Mouse (Mus musculus) neutrophil, adult 65 days (primary cell): ENCODE measurements around the gene Cblc. TPM values are rescaled to one million over a fixed set of nuclear protein-coding genes. Genes with fewer than 3 reads are reported as not detected.

Experiments
- total RNA-seq: library from RNA; stranded (reverse); gene quantifications from 2 replicates; pipeline ENCODE4 v1.2.4, GENCODE M21; 2023

Cblc gene
- total RNA-seq: 0.39 TPM in 1 of 2 replicates, not detected in the other

DNA sequence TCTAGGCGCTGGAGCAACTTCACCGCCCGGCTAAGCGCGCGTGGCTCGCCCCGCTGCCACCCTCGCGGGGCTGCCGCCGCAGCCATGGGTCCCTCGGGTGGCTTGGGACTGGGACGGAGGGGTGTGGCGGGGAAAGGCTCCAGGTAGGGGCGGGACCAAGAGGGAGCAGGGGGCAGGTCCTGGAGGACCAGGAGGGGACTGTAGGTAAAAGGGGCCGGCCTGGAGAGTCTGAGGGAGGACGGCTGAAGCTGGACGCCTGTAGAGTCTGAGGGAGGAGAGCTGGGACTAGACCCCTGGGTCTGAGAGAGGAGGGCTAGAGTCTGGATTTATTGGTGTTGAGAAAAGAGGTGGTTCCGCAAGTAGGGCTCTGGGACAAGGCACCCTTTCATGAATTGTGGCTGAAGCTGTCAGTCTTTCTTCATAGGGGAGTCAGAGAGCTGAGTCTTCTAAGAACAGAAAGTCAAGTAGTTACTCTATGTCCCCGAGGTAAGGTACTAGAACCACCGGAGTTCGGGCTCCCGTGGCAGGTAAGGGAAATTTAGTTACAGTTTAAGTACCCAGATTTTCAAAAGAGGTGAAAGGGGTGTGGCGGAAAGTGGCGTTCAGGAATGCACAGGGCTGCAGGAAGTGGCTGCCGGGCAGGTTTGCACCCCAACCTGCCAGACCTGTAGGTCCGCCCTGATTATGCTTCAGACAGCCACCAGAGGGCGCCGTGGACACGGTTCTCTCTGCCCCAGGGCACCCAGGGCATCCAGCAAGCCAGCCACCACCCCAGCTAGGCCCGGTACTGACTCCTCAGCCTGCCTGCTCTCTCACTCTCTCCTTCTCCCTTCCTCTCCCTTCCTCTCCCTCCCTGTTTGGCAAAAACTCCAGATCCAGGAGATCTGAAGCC is at the start of gene Cblc:
TSS of gene Cblc (minus strand) at position 113 of the 892 bp plus-strand sequence.

DNA sequence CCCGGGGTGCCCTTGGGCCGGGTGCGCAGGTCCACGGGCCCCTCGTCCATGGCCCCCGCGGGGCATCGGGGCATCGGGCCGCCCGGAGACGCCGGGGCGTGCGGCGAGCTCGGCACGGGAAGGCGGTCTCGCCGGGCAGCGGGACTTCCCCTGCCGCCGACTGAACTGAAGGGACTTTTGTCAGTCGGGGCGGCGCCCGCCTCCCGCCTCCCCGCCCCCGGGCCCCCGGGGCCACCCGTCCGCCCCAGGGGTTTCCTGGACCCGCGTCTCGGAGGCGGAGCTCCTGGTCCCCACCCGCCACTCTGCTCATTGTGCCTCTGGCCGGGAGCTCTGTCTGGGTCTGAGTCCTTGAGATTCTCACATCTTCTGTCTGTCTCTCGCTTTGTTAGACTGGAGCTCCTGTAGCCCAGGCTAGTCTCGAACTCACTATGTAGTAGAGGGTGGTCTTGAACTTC is 26.0 kb upstream of the Cblc start, which contains the start of gene Bcl3:
TSS of gene Bcl3 (minus strand) at position 167 of the 455 bp plus-strand sequence.

DNA sequence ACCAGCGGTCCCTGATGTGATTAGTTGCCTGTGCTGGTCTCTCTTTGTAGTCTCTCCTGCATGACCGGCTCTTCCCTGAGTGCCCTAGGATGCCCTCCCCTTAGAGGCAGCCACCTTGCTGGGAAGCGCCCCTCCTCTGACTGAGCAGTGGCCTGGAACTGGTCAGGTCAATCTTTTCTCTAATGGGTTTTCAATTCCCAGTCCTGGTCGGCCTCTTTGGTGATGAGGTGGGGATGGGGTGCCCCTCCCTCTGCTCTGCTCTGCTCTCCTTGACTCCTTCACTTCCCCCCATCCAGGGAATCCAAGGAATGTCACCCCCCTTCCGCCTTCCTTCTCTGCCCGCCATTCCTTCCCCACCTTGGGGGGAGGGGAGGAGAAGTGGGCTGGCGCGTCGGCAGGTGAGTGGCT is 25.6 kb downstream of the Cblc start, which contains the start of gene Bcam:
TSS of gene Bcam (minus strand) at position 33 of the 408 bp plus-strand sequence.

DNA sequence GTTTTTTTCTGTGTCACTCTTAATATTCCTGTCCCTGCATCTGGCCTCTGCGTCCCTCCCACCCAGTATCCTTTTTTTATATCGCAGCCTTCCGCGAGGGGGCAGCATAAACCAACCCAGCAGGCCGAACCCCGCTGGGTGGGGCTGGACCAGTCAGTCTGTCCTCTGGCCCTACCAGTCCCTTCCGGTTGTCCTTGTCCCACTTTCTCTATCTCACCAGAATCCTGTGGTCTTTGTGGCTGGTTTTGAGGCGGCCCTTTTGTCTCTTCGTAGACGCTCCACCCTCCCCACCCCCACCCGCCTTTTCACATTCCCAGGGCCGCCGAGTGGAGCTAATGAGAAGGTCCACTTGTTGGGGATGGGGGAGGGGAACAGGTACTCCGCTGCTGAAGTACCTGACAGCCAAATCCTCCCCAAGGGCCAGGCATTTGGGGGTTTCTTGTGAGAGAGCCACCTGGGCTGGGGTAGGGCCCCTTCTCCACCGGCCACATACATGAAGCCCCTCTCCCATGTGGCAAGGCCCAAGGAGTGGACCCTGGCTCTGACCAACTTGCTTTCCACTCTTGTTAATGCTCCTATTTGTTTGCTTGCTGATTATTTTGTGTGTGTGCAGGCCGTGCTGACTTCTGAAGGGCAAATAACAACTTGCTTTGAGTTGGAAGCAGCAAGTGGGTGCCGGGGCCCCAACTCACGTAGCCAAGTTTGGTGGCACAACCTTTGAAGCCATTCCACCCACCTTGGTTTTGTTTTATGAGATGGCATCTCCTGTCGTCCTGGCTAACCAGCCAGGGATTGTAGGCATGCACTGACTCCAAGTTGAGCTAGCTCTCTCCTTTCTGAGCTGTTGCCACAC is 46.2 kb downstream of the Cblc start, which contains the start of gene Nectin2:
TSS of gene Nectin2 (minus strand) at position 267 of the 853 bp plus-strand sequence.

Other genes starting within 250 kb of the Cblc start
- gene Ppp1r37, start 233.7 kb downstream of the Cblc start, total RNA-seq: 36.2 and 46.8 TPM in 2 replicates
- 2.4 and 2.6 TPM in 2 replicates for gene Zfp296, start 219.5 kb downstream of the Cblc start, total RNA-seq
- 43.7 and 47.4 TPM in 2 replicates for gene Gemin7, start 219.2 kb downstream of the Cblc start, total RNA-seq
- gene Clasrp, start 192.3 kb downstream of the Cblc start, total RNA-seq: 42.9 and 53.0 TPM in 2 replicates
- gene Relb, start 167.4 kb downstream of the Cblc start, total RNA-seq: 36.5 and 42.9 TPM in 2 replicates
- 48.4 and 60.5 TPM in 2 replicates for gene Clptm1, start 131.8 kb downstream of the Cblc start, total RNA-seq
- 25.3 and 48.0 TPM in 2 replicates for gene Apoc2, start 118.9 kb downstream of the Cblc start, total RNA-seq
- not detected in 2 replicates for gene Gm44805, start 115.4 kb downstream of the Cblc start, total RNA-seq
- gene Apoc4, start 115.3 kb downstream of the Cblc start, total RNA-seq: not detected in 2 replicates
- gene Apoc1, start 104.1 kb downstream of the Cblc start, total RNA-seq: 2.2 TPM in 1 of 2 replicates, not detected in the other
- 21.5 and 32.6 TPM in 2 replicates for gene Apoe, start 97.6 kb downstream of the Cblc start, total RNA-seq
- gene Tomm40, start 81.4 kb downstream of the Cblc start, total RNA-seq: 20.8 and 22.1 TPM in 2 replicates
- 0.38 TPM in 1 of 2 replicates, not detected in the other for gene Nectin2, start 46.3 kb downstream of the Cblc start, total RNA-seq
- not detected in 2 replicates for gene Bcam, start 25.8 kb downstream of the Cblc start, total RNA-seq
- gene Bcl3, start 26.0 kb upstream of the Cblc start, total RNA-seq: 39.2 and 44.6 TPM in 2 replicates
- 0.47 TPM in 1 of 2 replicates, not detected in the other for gene Gm19345, start 55.2 kb upstream of the Cblc start, total RNA-seq
- 3.0 and 3.9 TPM in 2 replicates for gene Ceacam16, start 64.5 kb upstream of the Cblc start, total RNA-seq
- gene Ceacam19, start 91.2 kb upstream of the Cblc start, total RNA-seq: 0.23 TPM in 1 of 2 replicates, not detected in the other
- gene Pvr, start 124.4 kb upstream of the Cblc start, total RNA-seq: 6.7 and 9.0 TPM in 2 replicates
- not detected in 2 replicates for gene Igsf23, start 153.9 kb upstream of the Cblc start, total RNA-seq
- not detected in 2 replicates for gene Ceacam20, start 168.6 kb upstream of the Cblc start, total RNA-seq
- gene Nlrp9b, start 194.7 kb upstream of the Cblc start, total RNA-seq: not detected in 2 replicates